Mouse (Mus musculus) CH12.LX (cell line): Measurements from ENCODE around the gene Tmem269.

Experiments
- CTCF ChIP-seq, 2 experiments: IDR thresholded peaks in 1 of 2; conservative IDR thresholded peaks in 1 of 2; 2 replicates each; pipeline ENCODE4 v1.5.1; 2011 to 2012; ENCODE audit warnings: low read depth in 2 of 2, low read length in 2 of 2, improper control_type of control experiment in 1 of 2, inconsistent platforms in 1 of 2, mild to moderate bottlenecking in 1 of 2, moderate library complexity in 1 of 2
- EP300 ChIP-seq: IDR thresholded peaks from 2 replicates; pipeline ENCODE4 v1.6.1; 2011; ENCODE audit warnings: low read length, improper control_type of control experiment
- GABPA ChIP-seq: IDR thresholded peaks from 2 replicates; pipeline ENCODE4 v1.6.1; 2012; ENCODE audit warnings: low read depth, low read length, improper control_type of control experiment, inconsistent platforms; ENCODE audit not compliant: insufficient replicate concordance
- POLR2A ChIP-seq: IDR thresholded peaks from 2 replicates; pipeline ENCODE4 v1.6.1; 2011; ENCODE audit warnings: low read depth, mild to moderate bottlenecking, improper control_type of control experiment, low read length
- SIN3A ChIP-seq: IDR thresholded peaks from 2 replicates; pipeline ENCODE4 v1.6.1; 2012; ENCODE audit warnings: low read length, improper control_type of control experiment, inconsistent platforms
- UBTF ChIP-seq: IDR thresholded peaks from 2 replicates; pipeline ENCODE4 v1.6.1; 2012; ENCODE audit warnings: low read depth, mild to moderate bottlenecking, inconsistent platforms, low read length, improper control_type of control experiment, moderate library complexity

DNA sequence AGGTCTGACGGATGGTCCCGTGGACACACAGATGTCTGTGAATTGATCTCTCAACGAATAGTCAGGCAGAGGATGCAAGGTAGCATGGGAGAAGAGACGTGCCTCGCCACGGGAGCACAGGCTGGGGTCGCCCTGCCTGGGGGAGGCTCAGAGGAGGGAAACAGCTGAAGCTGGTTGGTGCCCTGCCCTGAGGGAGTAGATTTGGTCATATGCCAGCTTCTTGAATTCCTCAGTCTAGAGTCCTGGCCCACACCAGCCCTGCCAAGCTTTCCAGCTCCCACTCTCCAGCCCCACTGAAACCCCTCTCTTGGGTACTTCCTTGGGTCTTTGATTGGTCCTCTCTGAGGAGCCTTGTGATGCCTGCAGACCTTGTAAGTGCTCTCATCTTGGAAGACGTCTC, 1.4 kb downstream of the Tmem269 start:
- no peak for TF ChIP-seq GABPA
- no peak for TF ChIP-seq EP300
- TF ChIP-seq UBTF = no peak
- TF ChIP-seq POLR2A = no peak
- no peak for TF ChIP-seq SIN3A
- no peak for TF ChIP-seq CTCF (conservative IDR thresholded peaks at IDR 0.05 in 1 of 2, IDR thresholded peaks at IDR 0.05 in 1 of 2; ENCODE audit: low read depth in 2 of 2, low read length in 2 of 2)
